Mouse (Mus musculus) forebrain, postnatal 0 days (tissue): ENCODE measurements at regions not wholly inside any gene's neighbourhood (a gene's known extent, or its start where the extent isn't known, plus 50 kb on each side); places are given as distances from the start of the nearest gene placed in this dataset.

ENCODE experiments used
- ATAC-seq: fragments of 200-750 bp; cut with Nextera tagmentation; 2 replicates; pipeline ENCODE4 v1.8.0; 2017; ENCODE audit warnings: mild to moderate bottlenecking, moderate library complexity
- DNase-seq: peaks from one replicate; pipeline ENCODE4 v3.0.0-alpha.2; 2015
- H3K27ac ChIP-seq: fragments of 300-500 bp; sonication (generic); 2 replicates; pipeline ENCODE4 v1.5.1; 2014; ENCODE audit warnings: low read depth, mild to moderate bottlenecking, antibody characterized with exemption, low read length, moderate library complexity, mixed read lengths
- H3K27me3 ChIP-seq: fragments of 300-500 bp; sonication (generic); 2 replicates; pipeline ENCODE4 v1.6.1; 2014; ENCODE audit warnings: mild to moderate bottlenecking, low read length, mixed read lengths; ENCODE audit not compliant: insufficient read depth
- H3K36me3 ChIP-seq: fragments of 300-500 bp; sonication (generic); 2 replicates; pipeline ENCODE4 v1.6.1; 2014; ENCODE audit warnings: mild to moderate bottlenecking, moderate library complexity; ENCODE audit not compliant: insufficient read depth
- H3K4me1 ChIP-seq: fragments of 300-500 bp; sonication (generic); 2 replicates; pipeline ENCODE4 v1.6.1; 2014; ENCODE audit warnings: antibody characterized with exemption; ENCODE audit not compliant: insufficient read depth
- H3K4me2 ChIP-seq: fragments of 300-500 bp; sonication (generic); 2 replicates; pipeline ENCODE4 v1.6.1; 2014; ENCODE audit warnings: low read depth, mild to moderate bottlenecking, moderate library complexity
- H3K4me3 ChIP-seq: fragments of 300-500 bp; sonication (generic); 2 replicates; pipeline ENCODE4 v1.5.1; 2014; ENCODE audit warnings: low read depth, low read length, mixed read lengths
- H3K9ac ChIP-seq: fragments of 300-500 bp; sonication (generic); 2 replicates; pipeline ENCODE4 v1.6.1; 2014; ENCODE audit warnings: mild to moderate bottlenecking
- H3K9me3 ChIP-seq: fragments of 300-500 bp; sonication (generic); 2 replicates; pipeline ENCODE4 v1.6.1; 2016; ENCODE audit warnings: low read length
- CTCF ChIP-seq: sonication (generic); IDR thresholded peaks from 2 replicates; pipeline ENCODE4 v1.5.1; 2016; ENCODE audit warnings: antibody characterized with exemption, control low read depth, low read depth
- WGBS: fragments of 180-500 bp; shearing (Covaris S2); extraction: QIAGEN DNeasy Blood & Tissue Kit; methylation state at CpG from one replicate; pipeline ENCODE4 v1.1.7; 2014; 5-methylcytosine and 5-hydroxymethylcytosine counted together

DNA sequence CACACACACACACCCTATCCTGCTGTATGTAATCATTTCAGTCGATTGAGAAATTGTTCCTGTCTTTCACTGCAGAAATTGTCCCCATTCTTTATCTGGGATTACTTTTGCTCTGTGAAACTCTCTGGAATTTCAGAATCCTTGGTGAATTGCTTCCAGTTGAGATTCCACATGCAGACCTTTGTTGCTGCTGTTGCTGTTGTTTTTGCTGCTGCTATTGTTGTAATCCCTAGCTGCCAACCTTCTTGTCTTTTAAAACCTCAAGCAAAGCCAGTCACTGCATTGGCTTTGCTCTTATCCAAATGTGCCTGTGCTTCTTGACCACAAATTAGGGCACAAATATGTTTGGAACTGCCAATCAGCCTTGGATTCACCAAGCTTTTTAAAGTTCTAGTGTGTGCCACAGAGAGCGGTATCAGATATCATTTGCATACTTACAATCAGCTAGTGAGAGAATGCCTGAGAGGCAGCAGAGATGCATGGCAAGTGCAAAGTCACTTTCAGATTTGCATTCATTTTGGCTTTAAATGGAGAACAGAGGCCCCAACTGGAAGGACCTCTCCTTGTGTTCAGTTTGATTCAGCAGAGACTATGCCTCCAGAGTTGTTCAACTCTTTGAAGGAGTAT lies 1187.0 kb upstream of the Map3k7 start:
- DNase-seq (no peak), ATAC-seq (no peak)
- no peak overlapping the region for H3K4me3 ChIP-seq
- no peaks in the 10 kb centered on the region for H3K27me3 ChIP-seq
- no peak for TF ChIP-seq CTCF
- no peak overlapping the region for H3K27ac ChIP-seq
- no peaks in the 10 kb centered on the region for H3K9me3 ChIP-seq
- H3K4me1 ChIP-seq, result no peaks in the 10 kb centered on the region
- no peak overlapping the region for H3K4me2 ChIP-seq
- H3K9ac ChIP-seq, result no peak overlapping the region
- no peaks in the 10 kb centered on the region for H3K36me3 ChIP-seq
- 19% methylated on average over 2 of the region's 2 CpGs for WGBS

DNA sequence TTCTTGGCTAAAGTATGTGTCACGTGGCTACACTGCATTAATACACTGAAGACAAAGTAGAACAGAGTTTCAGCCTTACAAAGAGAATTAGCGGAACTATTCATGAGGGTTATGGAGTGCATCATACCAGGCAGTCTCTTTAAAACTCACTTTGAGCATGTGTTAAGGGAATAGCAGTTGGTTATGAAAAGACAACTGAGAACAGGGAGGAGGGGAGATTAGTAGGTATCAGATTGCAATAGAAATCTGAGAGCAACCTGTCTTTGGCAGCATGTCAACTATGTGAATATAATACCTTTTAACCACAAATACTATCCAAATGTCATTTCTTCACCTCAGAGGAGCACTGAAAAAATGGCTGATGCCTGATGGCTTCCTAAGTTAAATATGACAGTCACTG lies 1182.2 kb upstream of the Map3k7 start:
- Histone ChIP-seq H3K4me2 (no peak overlapping the region), H3K9me3 (no peaks in the 10 kb centered on the region), H3K27me3 (no peaks in the 10 kb centered on the region), H3K9ac (no peak overlapping the region), H3K4me1 (no peaks in the 10 kb centered on the region), H3K4me3 (no peak overlapping the region), H3K27ac (no peak overlapping the region), H3K36me3 (no peaks in the 10 kb centered on the region)
- WGBS, result 49% methylated on average over 2 of the region's 2 CpGs
- DNase-seq (no peak), ATAC-seq (no peak)
- TF ChIP-seq CTCF, result no peak

DNA sequence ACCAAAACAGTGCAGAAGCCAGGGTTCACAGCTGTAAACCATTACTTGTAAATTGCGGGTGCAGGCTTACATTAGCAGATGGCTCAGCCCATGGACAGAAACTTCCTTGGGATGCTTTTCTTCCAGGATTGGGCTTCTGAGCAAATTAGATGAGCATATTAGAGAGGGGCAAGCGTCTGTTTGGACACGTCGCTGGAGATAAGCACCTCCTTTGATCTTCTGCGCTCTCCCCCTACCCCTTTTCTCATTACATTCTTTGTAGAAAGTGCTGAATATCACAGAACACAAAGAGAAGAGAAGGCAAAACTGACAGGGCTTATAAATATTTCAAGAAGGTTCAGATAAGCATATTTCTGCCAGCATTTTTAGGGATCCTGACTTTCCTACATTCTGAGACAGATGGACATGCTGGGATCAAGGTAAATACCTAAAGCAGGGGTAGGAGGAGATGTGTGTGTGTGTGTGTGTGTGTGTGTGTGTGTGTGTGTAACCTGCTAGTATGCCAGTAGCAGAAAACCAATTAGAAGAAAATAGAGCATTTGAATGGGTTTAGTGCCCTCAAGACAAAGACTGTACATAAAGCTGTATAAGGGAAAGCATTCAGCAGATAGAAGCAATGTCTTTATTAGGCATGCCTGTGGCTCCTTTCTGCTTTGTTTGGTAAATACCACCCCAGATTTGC lies 1173.8 kb upstream of the Map3k7 start:
- Histone ChIP-seq H3K4me2 (no peak overlapping the region), H3K36me3 (no peaks in the 10 kb centered on the region), H3K27ac (no peak overlapping the region), H3K4me3 (no peak overlapping the region), H3K9me3 (no peaks in the 10 kb centered on the region), H3K9ac (no peak overlapping the region), H3K27me3 (no peaks in the 10 kb centered on the region), H3K4me1 (peaks cover 8% of the 10 kb centered on the region; the same call in 1 of the 2 replicates)
- no peak for TF ChIP-seq CTCF
- DNase-seq, result no peak
- 27% methylated on average over 5 of the region's 5 CpGs for WGBS
- no peak for ATAC-seq

DNA sequence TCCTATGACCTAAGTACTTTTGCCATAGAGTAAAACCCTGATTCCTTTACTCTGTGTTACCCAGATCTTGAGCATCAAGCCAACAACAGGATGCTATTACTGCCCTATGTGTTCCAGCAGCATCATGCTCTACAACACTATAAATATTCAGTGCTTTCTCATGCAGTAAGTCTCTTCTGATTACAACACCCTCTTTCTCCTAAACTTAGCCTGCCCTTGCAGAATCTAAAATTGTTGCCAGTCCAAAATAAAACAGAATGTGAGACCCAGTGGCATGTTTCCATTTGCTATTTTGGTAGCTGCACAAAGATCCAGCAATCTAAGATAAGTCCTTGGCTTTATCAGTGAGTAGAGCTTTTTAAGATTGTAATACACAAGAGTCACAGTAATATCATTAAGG lies 1154.1 kb upstream of the Map3k7 start:
- H3K9me3 ChIP-seq, result no peaks in the 10 kb centered on the region
- no peak overlapping the region for H3K9ac ChIP-seq
- TF ChIP-seq CTCF, result no peak
- no peak overlapping the region for H3K27ac ChIP-seq
- no peak overlapping the region for H3K4me2 ChIP-seq
- ATAC-seq (peak; percentile 53), DNase-seq (peak; percentile 36)
- H3K36me3 ChIP-seq, result no peaks in the 10 kb centered on the region
- no peaks in the 10 kb centered on the region for H3K27me3 ChIP-seq
- H3K4me3 ChIP-seq, result no peak overlapping the region
- H3K4me1 ChIP-seq, result no peaks in the 10 kb centered on the region

DNA sequence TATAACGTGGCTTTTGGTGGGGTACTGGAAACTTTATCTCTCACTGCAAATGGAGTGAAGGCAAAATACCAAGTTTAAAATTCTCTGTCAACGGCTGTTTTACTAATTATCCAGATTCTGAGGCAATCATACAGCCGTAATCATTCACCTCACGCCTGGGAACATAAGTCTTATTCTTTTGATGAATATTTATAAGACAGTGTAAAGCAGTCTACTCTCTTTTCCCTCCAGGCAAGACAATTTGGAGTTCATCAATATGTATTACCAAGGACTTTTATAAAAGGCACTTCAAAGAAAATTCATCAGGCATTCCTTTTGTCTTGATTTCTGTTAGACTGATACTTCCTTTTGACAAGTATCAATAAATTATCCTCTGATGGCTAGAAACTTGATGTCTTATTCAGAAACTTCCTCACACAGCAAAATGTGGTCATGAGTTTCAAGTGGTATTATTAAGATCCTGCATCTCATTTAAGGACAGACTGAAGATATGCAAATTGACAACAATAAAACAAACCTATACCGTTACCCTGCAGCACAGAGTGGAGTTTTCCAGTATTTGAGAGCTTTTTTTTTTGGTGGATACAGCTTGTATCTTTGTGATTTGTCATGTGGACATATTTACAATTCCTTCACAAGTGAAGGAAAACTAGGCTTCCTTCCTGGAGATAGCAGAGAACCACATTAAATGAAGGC lies 1108.4 kb upstream of the Map3k7 start:
- 17% methylated on average over 5 of the region's 5 CpGs for WGBS
- Histone ChIP-seq H3K27ac (no peak overlapping the region), H3K4me2 (no peak overlapping the region), H3K4me3 (no peak overlapping the region), H3K9me3 (0 out of 2 replicates have a peak, but pooled peaks cover 8% of the 10 kb centered on the region), H3K4me1 (no peaks in the 10 kb centered on the region), H3K9ac (no peak overlapping the region), H3K27me3 (no peaks in the 10 kb centered on the region), H3K36me3 (no peaks in the 10 kb centered on the region)
- TF ChIP-seq CTCF, result no peak
- peak; percentile 18 for DNase-seq
- peak; percentile 81; the same call in 1 of the 2 replicates for ATAC-seq

DNA sequence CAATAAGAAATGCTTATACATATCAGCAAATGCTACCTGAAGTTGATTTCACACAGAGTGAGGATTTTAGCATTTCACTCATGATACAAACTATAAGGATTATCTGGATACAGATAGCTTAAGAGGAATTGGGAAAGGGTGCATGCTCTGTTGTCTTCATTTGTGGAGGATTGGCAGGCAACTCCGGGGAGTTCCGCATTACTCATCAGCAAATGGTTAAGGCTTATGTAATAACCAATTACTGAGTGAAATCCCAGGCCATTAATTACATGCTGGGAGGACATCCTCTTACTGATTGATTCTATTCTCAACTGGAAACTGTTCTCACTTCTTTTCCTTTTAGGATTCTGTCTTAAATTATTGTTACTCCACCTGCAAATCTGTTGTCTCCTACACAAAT lies 1058.9 kb upstream of the Map3k7 start:
- peak; percentile 22 for DNase-seq
- WGBS, result 27% methylated on average over 2 of the region's 2 CpGs
- H3K27me3 ChIP-seq, result no peaks in the 10 kb centered on the region
- 0 out of 2 replicates have a peak, but pooled peaks have one; percentile 23 for ATAC-seq
- no peak for TF ChIP-seq CTCF
- no peak overlapping the region for H3K4me3 ChIP-seq
- H3K9me3 ChIP-seq, result no peaks in the 10 kb centered on the region
- no peak overlapping the region for H3K4me2 ChIP-seq
- no peak overlapping the region for H3K27ac ChIP-seq
- H3K9ac ChIP-seq, result no peak overlapping the region
- no peaks in the 10 kb centered on the region for H3K36me3 ChIP-seq
- no peaks in the 10 kb centered on the region for H3K4me1 ChIP-seq

DNA sequence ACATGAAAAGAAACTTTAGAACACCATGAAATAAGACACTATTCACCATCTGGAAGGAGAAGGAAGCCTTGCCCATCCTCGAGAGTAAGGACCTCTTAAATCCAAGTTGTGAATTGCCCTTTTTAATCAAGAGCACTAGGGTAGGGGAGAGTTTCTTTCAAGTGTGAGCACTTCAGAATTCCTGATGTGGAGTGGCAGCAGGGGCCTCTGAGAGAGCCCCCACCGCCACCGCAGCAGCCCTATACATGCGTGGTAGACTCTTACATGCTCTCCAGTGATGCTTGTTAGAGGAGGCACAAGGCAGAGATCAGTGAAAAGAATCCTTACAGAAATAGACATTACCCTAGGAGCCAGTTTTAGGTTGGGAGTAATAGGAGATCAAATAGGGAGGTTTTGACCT lies 1041.0 kb upstream of the Map3k7 start:
- Histone ChIP-seq H3K9me3 (no peaks in the 10 kb centered on the region), H3K4me3 (no peak overlapping the region), H3K36me3 (no peaks in the 10 kb centered on the region), H3K27ac (no peak overlapping the region), H3K4me2 (no peak overlapping the region), H3K9ac (no peak overlapping the region), H3K27me3 (no peaks in the 10 kb centered on the region), H3K4me1 (no peaks in the 10 kb centered on the region)
- no peak for DNase-seq
- no peak for ATAC-seq
- 83% methylated on average over 4 of the region's 4 CpGs for WGBS
- TF ChIP-seq CTCF, result no peak
